Mouse (Mus musculus): ENCODE results near the gene Atp5mpl. TPM values are rescaled to one million over a fixed set of nuclear protein-coding genes. Genes with fewer than 3 reads are reported as not detected.

Atp5mpl gene
- polyA plus RNA-seq, 1 experiment = 386 TPM

GRCm38 (mm10) chr12:111995161-111995560, 28.4 kb upstream of the Atp5mpl start:
- Histone ChIP-seq H3K4me3 (ENCODE audit: low read depth, low read length) (no peak overlapping the region), H3K9ac (ENCODE audit: low read depth, poor library complexity, severe bottlenecking) (no peak overlapping the region), H3K27me3 (ENCODE audit: control insufficient read depth, insufficient read depth, low read length, poor library complexity, severe bottlenecking) (no peaks in the 10 kb centered on the region), H3K36me3 (ENCODE audit: control insufficient read depth, insufficient read depth, low read length, poor library complexity, severe bottlenecking) (no peaks in the 10 kb centered on the region), H3K4me1 (ENCODE audit: control insufficient read depth, insufficient read depth, low read length) (no peaks in the 10 kb centered on the region), H3K9me3 (replicated peaks; ENCODE audit: control insufficient read depth, insufficient read depth, low read length, poor library complexity, severe bottlenecking) (no peaks in the 10 kb centered on the region), H3K27ac (ENCODE audit: insufficient read depth, low read length) (no peak overlapping the region)
- TF ChIP-seq CTCF (IDR thresholded peaks at IDR 0.05; ENCODE audit: low read depth, low read length) = no peak
- TF ChIP-seq POLR2A (IDR thresholded peaks at IDR 0.05; ENCODE audit: insufficient read depth, low read length) = no peak
- TF ChIP-seq EP300 (IDR thresholded peaks at IDR 0.05; ENCODE audit: insufficient read depth, low read depth, low read length) = no peak

GRCm38 (mm10) chr12:111992626-111993025, 25.8 kb upstream of the Atp5mpl start:
- no peak overlapping the region for H3K27ac ChIP-seq (ENCODE audit: insufficient read depth, low read length)
- H3K4me3 ChIP-seq (ENCODE audit: low read depth, low read length) = no peak overlapping the region
- H3K36me3 ChIP-seq (ENCODE audit: control insufficient read depth, insufficient read depth, low read length, poor library complexity, severe bottlenecking) = no peaks in the 10 kb centered on the region
- no peaks in the 10 kb centered on the region for H3K4me1 ChIP-seq (ENCODE audit: control insufficient read depth, insufficient read depth, low read length)
- H3K27me3 ChIP-seq (ENCODE audit: control insufficient read depth, insufficient read depth, low read length, poor library complexity, severe bottlenecking) = no peaks in the 10 kb centered on the region
- TF ChIP-seq EP300 (IDR thresholded peaks at IDR 0.05; ENCODE audit: insufficient read depth, low read depth, low read length) = no peak
- TF ChIP-seq CTCF (IDR thresholded peaks at IDR 0.05; ENCODE audit: low read depth, low read length) = no peak
- no peak for TF ChIP-seq POLR2A (IDR thresholded peaks at IDR 0.05; ENCODE audit: insufficient read depth, low read length)
- H3K9me3 ChIP-seq (replicated peaks; ENCODE audit: control insufficient read depth, insufficient read depth, low read length, poor library complexity, severe bottlenecking) = no peaks in the 10 kb centered on the region
- H3K9ac ChIP-seq (ENCODE audit: low read depth, poor library complexity, severe bottlenecking) = no peak overlapping the region

DNA sequence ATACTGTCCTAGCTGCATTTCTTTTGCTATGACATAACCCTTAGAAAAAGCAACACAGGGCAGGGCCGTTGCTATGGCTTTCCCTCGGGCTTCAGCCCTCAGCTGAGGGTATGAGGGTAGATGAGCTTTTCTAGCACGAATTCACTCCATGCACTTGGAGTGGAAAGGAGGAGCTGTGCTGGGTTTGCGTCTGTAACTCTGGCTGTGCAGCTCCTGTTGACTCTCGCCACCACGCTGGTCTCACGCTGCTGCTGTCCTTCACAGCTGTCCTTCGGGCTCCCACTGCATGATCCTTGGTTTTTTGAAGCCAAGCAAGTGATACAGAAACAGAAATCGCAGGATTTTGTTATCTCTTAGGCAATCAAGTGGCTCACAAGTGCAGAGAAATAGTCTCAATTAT, 20.0 kb upstream of the Atp5mpl start:
- no peaks in the 10 kb centered on the region for H3K36me3 ChIP-seq (ENCODE audit: control insufficient read depth, insufficient read depth, low read length, poor library complexity, severe bottlenecking)
- H3K9ac ChIP-seq (ENCODE audit: low read depth, poor library complexity, severe bottlenecking) = no peak overlapping the region
- H3K4me1 ChIP-seq (ENCODE audit: control insufficient read depth, insufficient read depth, low read length) = no peaks in the 10 kb centered on the region
- TF ChIP-seq POLR2A (IDR thresholded peaks at IDR 0.05; ENCODE audit: insufficient read depth, low read length) = no peak
- TF ChIP-seq EP300 (IDR thresholded peaks at IDR 0.05; ENCODE audit: insufficient read depth, low read depth, low read length) = no peak
- no peak for TF ChIP-seq CTCF (IDR thresholded peaks at IDR 0.05; ENCODE audit: low read depth, low read length)
- no peak overlapping the region for H3K27ac ChIP-seq (ENCODE audit: insufficient read depth, low read length)
- H3K4me3 ChIP-seq (ENCODE audit: low read depth, low read length) = no peak overlapping the region
- H3K27me3 ChIP-seq (ENCODE audit: control insufficient read depth, insufficient read depth, low read length, poor library complexity, severe bottlenecking) = no peaks in the 10 kb centered on the region
- no peaks in the 10 kb centered on the region for H3K9me3 ChIP-seq (replicated peaks; ENCODE audit: control insufficient read depth, insufficient read depth, low read length, poor library complexity, severe bottlenecking)

- no peak for TF ChIP-seq POLR2A (IDR thresholded peaks at IDR 0.05; ENCODE audit: insufficient read depth, low read length)
- H3K9ac ChIP-seq (ENCODE audit: low read depth, poor library complexity, severe bottlenecking) = no peak overlapping the region
- H3K4me3 ChIP-seq (ENCODE audit: low read depth, low read length) = no peak overlapping the region
- no peaks in the 10 kb centered on the region for H3K36me3 ChIP-seq (ENCODE audit: control insufficient read depth, insufficient read depth, low read length, poor library complexity, severe bottlenecking)
- H3K27ac ChIP-seq (ENCODE audit: insufficient read depth, low read length) = no peak overlapping the region
- H3K9me3 ChIP-seq (replicated peaks; ENCODE audit: control insufficient read depth, insufficient read depth, low read length, poor library complexity, severe bottlenecking) = no peaks in the 10 kb centered on the region
- no peaks in the 10 kb centered on the region for H3K27me3 ChIP-seq (ENCODE audit: control insufficient read depth, insufficient read depth, low read length, poor library complexity, severe bottlenecking)
- no peaks in the 10 kb centered on the region for H3K4me1 ChIP-seq (ENCODE audit: control insufficient read depth, insufficient read depth, low read length)
Observed at GRCm38 (mm10) chr12:111983165-111983564, 16.4 kb upstream of the Atp5mpl start.

- no peak overlapping the region for H3K4me3 ChIP-seq (ENCODE audit: low read depth, low read length)
- H3K27me3 ChIP-seq (ENCODE audit: control insufficient read depth, insufficient read depth, low read length, poor library complexity, severe bottlenecking) = no peaks in the 10 kb centered on the region
- H3K27ac ChIP-seq (ENCODE audit: insufficient read depth, low read length) = no peak overlapping the region
- TF ChIP-seq POLR2A (IDR thresholded peaks at IDR 0.05; ENCODE audit: insufficient read depth, low read length) (no peak), CTCF (IDR thresholded peaks at IDR 0.05; ENCODE audit: low read depth, low read length) (no peak), EP300 (IDR thresholded peaks at IDR 0.05; ENCODE audit: insufficient read depth, low read depth, low read length) (no peak)
- no peak overlapping the region for H3K9ac ChIP-seq (ENCODE audit: low read depth, poor library complexity, severe bottlenecking)
- no peaks in the 10 kb centered on the region for H3K4me1 ChIP-seq (ENCODE audit: control insufficient read depth, insufficient read depth, low read length)
- H3K9me3 ChIP-seq (replicated peaks; ENCODE audit: control insufficient read depth, insufficient read depth, low read length, poor library complexity, severe bottlenecking) = no peaks in the 10 kb centered on the region
- no peaks in the 10 kb centered on the region for H3K36me3 ChIP-seq (ENCODE audit: control insufficient read depth, insufficient read depth, low read length, poor library complexity, severe bottlenecking)
Observed at GRCm38 (mm10) chr12:111981831-111982230, 15.1 kb upstream of the Atp5mpl start.

DNA sequence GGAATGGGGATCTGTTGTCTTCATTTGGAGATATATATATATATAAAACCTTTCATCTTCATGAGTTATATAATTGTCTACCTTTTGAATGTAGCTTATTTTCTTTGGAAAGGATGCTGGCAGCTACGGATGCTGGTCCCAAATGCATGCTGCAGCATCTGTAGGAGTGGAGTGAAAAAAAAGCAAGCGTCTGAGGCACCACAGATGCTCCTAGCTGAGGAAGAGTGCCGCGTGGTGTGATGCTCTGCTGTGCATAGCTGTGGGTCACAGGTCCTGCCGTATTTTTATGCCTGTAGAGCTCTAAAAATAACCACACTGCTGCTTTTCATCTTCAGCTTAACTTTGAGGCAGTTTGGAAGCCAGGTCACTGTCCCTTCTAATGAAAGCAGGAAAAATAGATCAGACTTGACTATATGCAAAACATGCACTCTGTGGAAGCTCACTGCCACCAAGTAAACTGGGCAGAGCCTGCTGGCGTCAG, 14.2 kb upstream of the Atp5mpl start, which contains the start of gene Rd3l:
Gene Rd3l (minus strand): TSS at position 431 of the 481 bp plus-strand sequence.
- TF ChIP-seq CTCF (IDR thresholded peaks at IDR 0.05; ENCODE audit: low read depth, low read length) = no peak
- TF ChIP-seq POLR2A (IDR thresholded peaks at IDR 0.05; ENCODE audit: insufficient read depth, low read length) = no peak
- TF ChIP-seq EP300 (IDR thresholded peaks at IDR 0.05; ENCODE audit: insufficient read depth, low read depth, low read length) = no peak
- Histone ChIP-seq H3K27ac (ENCODE audit: insufficient read depth, low read length) (no peak within 1 kb of the TSS), H3K36me3 (ENCODE audit: control insufficient read depth, insufficient read depth, low read length, poor library complexity, severe bottlenecking) (no peaks in the 10 kb centered on the region), H3K4me3 (ENCODE audit: low read depth, low read length) (no peak within 1 kb of the TSS), H3K4me1 (ENCODE audit: control insufficient read depth, insufficient read depth, low read length) (no peaks in the 10 kb centered on the region), H3K9me3 (replicated peaks; ENCODE audit: control insufficient read depth, insufficient read depth, low read length, poor library complexity, severe bottlenecking) (no peaks in the 10 kb centered on the region), H3K9ac (ENCODE audit: low read depth, poor library complexity, severe bottlenecking) (no peak within 1 kb of the TSS), H3K27me3 (ENCODE audit: control insufficient read depth, insufficient read depth, low read length, poor library complexity, severe bottlenecking) (no peaks in the 10 kb centered on the region)
